Mouse (Mus musculus) kidney, postnatal 0 days (tissue): ENCODE data around the gene Pip5k1c. TPM values are rescaled to one million over a fixed set of nuclear protein-coding genes. Genes with fewer than 3 reads are reported as not detected.

Experiments used
- ATAC-seq: fragments of 200-750 bp; cut with Nextera tagmentation; replicated peaks from 2 replicates; pipeline ENCODE4 v1.8.0; 2017; ENCODE audit warnings: low read depth, moderate number of reproducible peaks, moderate TSS enrichment, moderate library complexity; ENCODE audit not compliant: low FRiP score
- DNase-seq: peaks from one replicate; pipeline ENCODE4 v3.0.0-alpha.2; 2016; ENCODE audit warnings: low spot score
- H3K27ac ChIP-seq: fragments of 300-500 bp; sonication (generic); 2 replicates; pipeline ENCODE4 v1.5.1; 2014; ENCODE audit warnings: mild to moderate bottlenecking
- H3K27me3 ChIP-seq: fragments of 300-500 bp; sonication (generic); 2 replicates; pipeline ENCODE4 v1.6.1; 2014; ENCODE audit warnings: low read length, mixed read lengths; ENCODE audit not compliant: insufficient read depth
- H3K36me3 ChIP-seq: fragments of 300-500 bp; sonication (generic); 2 replicates; pipeline ENCODE4 v1.6.1; 2014; ENCODE audit warnings: low read length, mixed read lengths; ENCODE audit not compliant: insufficient read depth
- H3K4me1 ChIP-seq: fragments of 300-500 bp; sonication (generic); replicated peaks from 2 replicates; pipeline ENCODE4 v1.6.1; 2014; ENCODE audit warnings: antibody characterized with exemption, low read length, mixed read lengths; ENCODE audit not compliant: insufficient read depth
- H3K4me2 ChIP-seq: fragments of 300-500 bp; sonication (generic); 2 replicates; pipeline ENCODE4 v1.6.1; 2014; ENCODE audit warnings: mild to moderate bottlenecking, low read length, moderate library complexity, mixed read lengths
- H3K4me3 ChIP-seq: fragments of 300-500 bp; sonication (generic); replicated peaks from 2 replicates; pipeline ENCODE4 v1.5.1; 2014; ENCODE audit warnings: low read depth, low read length
- H3K9ac ChIP-seq: fragments of 300-500 bp; sonication (generic); 2 replicates; pipeline ENCODE4 v1.6.1; 2014; ENCODE audit warnings: low read depth, low read length
- H3K9me3 ChIP-seq: fragments of 300-500 bp; sonication (generic); replicated peaks from 2 replicates; pipeline ENCODE4 v1.6.1; 2016; ENCODE audit warnings: low read length, inconsistent platforms, mixed read lengths
- CTCF ChIP-seq: IDR thresholded peaks from 2 replicates; pipeline ENCODE4 v1.5.1; 2016; ENCODE audit warnings: antibody characterized with exemption, low read depth, mild to moderate bottlenecking, moderate library complexity
- WGBS: fragments of 180-500 bp; shearing (Covaris S2); extraction: QIAGEN DNeasy Blood & Tissue Kit; methylation state at CpG from one replicate; pipeline ENCODE4 v1.1.7; 2014; 5-methylcytosine and 5-hydroxymethylcytosine counted together
- polyA plus RNA-seq: library from polyadenylated mRNA; unstranded; fragments of >200 nt; fragmentation: Nextera tagmentation; extraction: Ambion mirVana; gene quantifications from 2 replicates; pipeline ENCODE4 v1.2.1, GENCODE M21; 2015

The Pip5k1c gene
- polyA plus RNA-seq, 1 experiment from 2014 or later = 37.8 TPM

- peaks cover 6% of the 10 kb centered on the region for H3K4me1 ChIP-seq
- no peak for TF ChIP-seq CTCF
- ATAC-seq = no peak
- H3K9me3 ChIP-seq = no peaks in the 10 kb centered on the region; the same call in 1 of the 2 replicates
- H3K36me3 ChIP-seq = peaks cover 23% of the 10 kb centered on the region; the same call in 1 of the 2 replicates
- H3K27me3 ChIP-seq = no peaks in the 10 kb centered on the region
- H3K4me3 ChIP-seq = 0 out of 2 replicates have a peak overlapping the region, but pooled peaks have one; percentile 53
- DNase-seq = no peak
- 0 out of 2 replicates have a peak overlapping the region, but pooled peaks have one; percentile 37 for H3K9ac ChIP-seq
- 93% methylated on average over 8 of the region's 8 CpGs for WGBS
- H3K4me2 ChIP-seq = peak overlapping the region; percentile 71
- no peak overlapping the region for H3K27ac ChIP-seq
Observed at GRCm38 (mm10) chr10:81265540-81265939, 27.2 kb upstream of the Pip5k1c start.

- Histone ChIP-seq H3K27ac (peak within 1 kb of the TSS; percentile 70; the same call in 1 of the 2 replicates), H3K9me3 (no peaks in the 10 kb centered on the region), H3K36me3 (peaks cover 30% of the 10 kb centered on the region; the same call in 1 of the 2 replicates), H3K27me3 (no peaks in the 10 kb centered on the region), H3K4me1 (peaks cover 6% of the 10 kb centered on the region), H3K9ac (peak within 1 kb of the TSS; percentile 61), H3K4me2 (peak within 1 kb of the TSS; percentile 71), H3K4me3 (peak within 1 kb of the TSS; percentile 53)
- TF ChIP-seq CTCF = no peak
- WGBS = under 1% methylated on average over 48 of the region's 48 CpGs
- ATAC-seq (peak; percentile 88), DNase-seq (peak; percentile 98)
Observed at GRCm38 (mm10) chr10:81266211-81267105, 26.3 kb upstream of the Pip5k1c start, which contains the start of the genes Mrpl54 and Apba3. Gene Mrpl54, minus strand, starts transcription at chr10:81266934. Gene Apba3, plus strand, starts transcription at chr10:81266960.

GRCm38 (mm10) chr10:81268056-81268455 is 24.7 kb upstream of the Pip5k1c start:
- Histone ChIP-seq H3K4me1 (peaks cover 6% of the 10 kb centered on the region), H3K9ac (peak overlapping the region; percentile 72), H3K4me2 (peak overlapping the region; percentile 65), H3K9me3 (no peaks in the 10 kb centered on the region), H3K4me3 (peak overlapping the region; percentile 67), H3K27ac (no peak overlapping the region; the same call in 1 of the 2 replicates), H3K36me3 (peaks cover 41% of the 10 kb centered on the region), H3K27me3 (no peaks in the 10 kb centered on the region)
- WGBS = 2% methylated on average over 23 of the region's 23 CpGs
- DNase-seq (peak; percentile 95), ATAC-seq (peak; percentile 42)
- TF ChIP-seq CTCF = no peak

DNA sequence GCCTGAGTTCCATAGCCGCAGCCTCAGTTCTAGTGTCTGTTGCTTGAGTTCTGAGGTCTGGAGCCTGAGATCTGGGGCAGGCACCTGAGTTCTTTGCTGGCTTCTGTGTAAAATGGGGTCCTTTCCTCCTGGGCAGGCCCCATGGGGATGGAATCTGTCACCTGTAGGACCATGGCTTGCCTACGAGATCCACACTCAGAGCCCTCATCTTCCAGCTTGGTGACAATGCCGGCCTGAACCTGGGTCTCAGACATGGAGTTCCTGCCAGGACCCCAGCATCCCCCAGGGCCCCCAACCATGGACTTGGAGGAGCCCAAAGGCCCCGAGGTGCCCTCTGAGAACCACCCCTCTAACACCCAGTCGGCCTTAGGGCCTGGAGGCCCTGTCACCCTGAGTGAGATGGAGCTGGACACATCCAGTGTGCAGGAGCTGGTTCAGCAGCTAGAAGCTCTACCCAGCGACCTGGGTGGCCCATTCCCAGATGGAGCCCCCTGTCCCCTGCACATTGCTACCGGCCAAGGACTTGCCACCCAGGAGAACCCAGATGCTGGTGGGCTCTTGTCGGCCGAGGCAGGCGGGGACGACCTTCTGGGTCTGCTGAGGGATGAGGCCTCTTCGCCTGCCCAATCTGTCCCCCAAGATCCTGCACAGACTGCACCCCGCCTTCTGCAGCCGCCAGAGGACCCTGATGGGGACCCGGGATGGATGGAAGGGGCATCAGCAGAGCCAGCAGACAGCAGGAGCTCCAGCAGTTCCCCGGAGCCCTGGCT is 23.9 kb upstream of the Pip5k1c start:
- DNase-seq (no peak), ATAC-seq (no peak)
- Histone ChIP-seq H3K4me2 (peak overlapping the region; percentile 65), H3K27me3 (no peaks in the 10 kb centered on the region), H3K4me3 (peak overlapping the region; percentile 67), H3K4me1 (peaks cover 6% of the 10 kb centered on the region), H3K27ac (no peak overlapping the region), H3K9ac (peak overlapping the region; percentile 72), H3K36me3 (peaks cover 45% of the 10 kb centered on the region), H3K9me3 (no peaks in the 10 kb centered on the region)
- WGBS = 77% methylated on average over 16 of the region's 16 CpGs
- no peak for TF ChIP-seq CTCF

DNA sequence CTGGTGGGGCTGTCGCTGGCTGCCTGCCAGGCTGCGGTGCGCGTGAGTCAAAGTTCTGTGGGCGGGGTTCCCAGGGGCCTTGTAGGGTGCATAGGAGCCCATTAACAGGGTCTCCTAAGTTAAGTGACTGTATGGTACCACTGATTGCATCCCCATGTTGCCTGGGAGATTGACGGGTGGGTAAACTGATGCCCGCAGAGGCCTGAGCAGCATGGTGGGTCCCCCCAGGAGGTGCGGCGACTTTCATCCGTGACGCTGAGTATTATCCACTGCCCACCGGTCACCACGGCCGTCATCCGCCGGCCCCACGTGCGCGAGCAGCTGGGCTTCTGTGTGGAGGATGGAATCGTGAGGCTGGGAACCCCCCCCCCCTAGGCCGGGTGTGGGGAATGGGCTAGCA is 20.4 kb upstream of the Pip5k1c start:
- WGBS = 94% methylated on average over 21 of the region's 21 CpGs
- Histone ChIP-seq H3K4me2 (no peak overlapping the region), H3K9me3 (no peaks in the 10 kb centered on the region), H3K4me1 (peaks cover 6% of the 10 kb centered on the region), H3K27me3 (no peaks in the 10 kb centered on the region), H3K36me3 (peaks cover 39% of the 10 kb centered on the region), H3K9ac (no peak overlapping the region), H3K4me3 (no peak overlapping the region), H3K27ac (no peak overlapping the region)
- TF ChIP-seq CTCF = no peak
- no peak for DNase-seq
- no peak for ATAC-seq

DNA sequence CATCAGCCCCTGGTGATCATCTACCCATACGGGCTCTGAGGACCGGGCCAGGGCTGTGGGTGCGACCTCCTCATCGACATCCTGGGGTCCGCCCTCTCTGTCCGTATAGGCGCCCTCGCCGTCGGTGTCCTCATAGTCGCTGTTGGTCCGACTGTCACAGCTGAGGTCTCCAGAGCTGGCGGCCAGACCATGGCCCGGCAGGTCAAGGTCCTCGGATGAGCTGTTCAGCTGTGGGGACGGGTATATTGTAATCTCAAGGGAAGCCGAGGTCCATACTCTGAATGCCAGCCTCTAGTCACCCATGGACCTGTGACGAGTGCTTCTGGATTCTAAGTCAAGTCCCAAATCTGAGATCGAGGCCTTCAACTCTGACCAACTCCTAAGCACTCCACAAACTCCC is 18.9 kb upstream of the Pip5k1c start:
- peaks cover 41% of the 10 kb centered on the region for H3K36me3 ChIP-seq
- H3K9me3 ChIP-seq = no peaks in the 10 kb centered on the region
- 95% methylated on average over 19 of the region's 19 CpGs for WGBS
- no peak overlapping the region for H3K4me3 ChIP-seq
- ATAC-seq (no peak), DNase-seq (no peak)
- H3K27me3 ChIP-seq = no peaks in the 10 kb centered on the region
- H3K9ac ChIP-seq = no peak overlapping the region
- no peak overlapping the region for H3K4me2 ChIP-seq
- no peak overlapping the region for H3K27ac ChIP-seq
- no peak for TF ChIP-seq CTCF
- H3K4me1 ChIP-seq = peaks cover 3% of the 10 kb centered on the region
